Mouse (Mus musculus): Measurements from ENCODE around the gene Pomp.
A peak's percentile ranks its signal among the peaks of the same experiment; 100 is the strongest.

Gene Pomp

GRCm38 (mm10) chr5:147860449-147861261 is at the start of gene Pomp:
Pomp (plus strand) TSS chr5:147860461.
- peak; percentile 93 to 94 for DNase-seq

GRCm38 (mm10) chr5:147812255-147813040 is 47.8 kb upstream of the Pomp start:
- no peak for DNase-seq

GRCm38 (mm10) chr5:147814971-147815370 is 45.3 kb upstream of the Pomp start:
- no peak for DNase-seq

- no peak for DNase-seq
These were observed 44.7 kb upstream of the Pomp start for GRCm38 (mm10) chr5:147815592-147815991.

- DNase-seq: no peak
These were observed 43.8 kb upstream of the Pomp start for GRCm38 (mm10) chr5:147816465-147816864.

GRCm38 (mm10) chr5:147817747-147818496 is 42.3 kb upstream of the Pomp start:
- no peak for DNase-seq

- DNase-seq: no peak
These were observed 41.4 kb upstream of the Pomp start for GRCm38 (mm10) chr5:147818866-147819265.

GRCm38 (mm10) chr5:147819895-147820294 is 40.4 kb upstream of the Pomp start:
- no peak for DNase-seq

GRCm38 (mm10) chr5:147824021-147824605 is 36.1 kb upstream of the Pomp start:
- DNase-seq: no peak

GRCm38 (mm10) chr5:147825375-147825969 is 34.8 kb upstream of the Pomp start:
- no peak for DNase-seq

GRCm38 (mm10) chr5:147826091-147826490 is 34.2 kb upstream of the Pomp start:
- DNase-seq: no peak

- DNase-seq: no peak
These were observed 33.7 kb upstream of the Pomp start for GRCm38 (mm10) chr5:147826546-147826945.

GRCm38 (mm10) chr5:147828846-147829245 is 31.4 kb upstream of the Pomp start:
- DNase-seq: no peak

- no peak for DNase-seq
These were observed 27.4 kb upstream of the Pomp start for GRCm38 (mm10) chr5:147832842-147833241.

GRCm38 (mm10) chr5:147834841-147835500 is 25.3 kb upstream of the Pomp start:
- no peak for DNase-seq

- no peak for DNase-seq
These were observed 20.8 kb upstream of the Pomp start for GRCm38 (mm10) chr5:147839418-147839817.

- DNase-seq: no peak
These were observed 16.9 kb upstream of the Pomp start for GRCm38 (mm10) chr5:147843340-147843739.

GRCm38 (mm10) chr5:147845319-147845718 is 14.9 kb upstream of the Pomp start:
- no peak for DNase-seq

- DNase-seq: no peak
These were observed 12.9 kb upstream of the Pomp start for GRCm38 (mm10) chr5:147847361-147847760.

GRCm38 (mm10) chr5:147848164-147848863 is 11.9 kb upstream of the Pomp start:
- peak; percentile 86 to 89 for DNase-seq

- no peak for DNase-seq
These were observed 10.1 kb upstream of the Pomp start for GRCm38 (mm10) chr5:147850194-147850593.

All from cerebellum, postnatal 10 days (tissue).